Mouse (Mus musculus): ENCODE data around the gene Trhde.

Trhde gene

DNA sequence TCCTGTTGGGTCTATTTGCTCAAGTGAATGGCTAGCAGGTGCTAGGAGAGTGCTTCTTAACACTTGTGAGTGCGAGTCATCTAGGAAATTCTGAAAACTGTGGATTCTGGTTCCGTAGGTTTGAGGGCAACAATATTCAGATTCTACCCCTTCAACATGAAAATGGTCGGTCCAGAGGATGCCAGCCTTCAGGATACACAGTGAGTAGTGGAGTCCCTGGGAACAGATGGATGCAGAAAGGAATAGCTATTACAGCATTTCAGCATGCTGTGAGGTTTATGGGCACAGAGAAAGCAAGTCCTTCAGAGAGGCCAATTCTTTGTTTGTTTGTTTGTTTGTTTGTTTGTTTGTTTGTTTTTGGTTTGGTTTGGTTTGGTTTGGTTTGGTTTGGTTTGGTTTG, 65.7 kb downstream of the Trhde start:
- DNase-seq (ENCODE audit: extremely low read depth, low read depth, low spot score): no peak

DNA sequence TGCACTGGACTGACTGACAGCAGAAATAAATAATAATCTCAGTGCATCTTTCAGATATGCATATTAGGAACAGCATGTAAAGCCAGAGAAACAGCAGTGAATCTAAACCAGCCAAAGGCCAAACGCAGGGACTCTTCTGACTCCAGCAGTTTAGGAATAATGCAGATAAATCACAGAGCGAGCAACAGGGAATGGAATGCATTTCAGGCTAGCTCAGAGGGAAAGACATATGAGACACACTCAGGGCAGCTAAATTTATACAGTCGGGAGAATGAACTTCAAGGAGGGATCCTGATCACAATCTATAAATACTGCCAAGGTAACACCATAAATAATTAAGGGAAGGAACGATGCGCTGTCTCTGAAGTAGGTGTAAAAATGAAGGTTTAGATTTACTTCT, 66.4 kb downstream of the Trhde start:
- DNase-seq (ENCODE audit: extremely low read depth, low read depth, low spot score): no peak

DNA sequence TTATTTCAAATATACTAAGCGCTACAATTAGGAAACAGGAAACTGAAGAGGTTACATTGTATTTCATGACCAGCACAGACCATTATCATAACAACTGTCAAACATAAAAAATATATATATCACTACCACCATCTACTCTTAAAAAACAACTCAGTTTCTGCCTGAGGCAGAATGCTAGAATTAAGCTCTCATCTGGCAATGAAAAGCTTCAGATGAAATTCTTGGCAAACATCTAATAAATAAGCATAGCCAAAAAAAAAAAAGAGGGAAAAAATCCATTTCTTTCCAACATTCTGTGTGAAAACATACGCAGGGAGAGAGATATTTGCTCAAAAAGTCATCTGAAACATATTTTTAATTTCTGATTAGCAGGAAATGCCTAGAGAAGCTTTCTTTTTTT, 67.0 kb downstream of the Trhde start:
- DNase-seq (ENCODE audit: extremely low read depth, low read depth, low spot score): no peak

DNA sequence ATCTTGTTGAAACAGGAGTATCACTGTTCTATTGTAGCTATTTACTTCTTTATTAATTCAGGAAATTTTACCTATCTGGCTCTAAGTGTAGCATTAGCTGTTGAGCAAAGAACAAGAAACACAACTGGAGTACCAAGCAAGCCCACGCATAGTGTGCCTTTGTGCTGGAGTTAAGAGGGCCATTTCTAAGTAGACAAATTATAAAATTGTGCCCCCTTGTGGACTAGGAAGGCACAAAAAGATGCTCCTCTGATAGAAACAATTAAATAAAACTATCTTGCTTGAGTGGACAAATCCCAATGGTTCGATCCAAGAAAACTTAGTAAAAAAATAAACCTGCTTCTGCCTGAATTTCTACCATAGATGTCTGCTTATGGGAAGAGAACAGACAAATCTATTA, 76.5 kb downstream of the Trhde start:
- DNase-seq (ENCODE audit: extremely low read depth, low read depth, low spot score): no peak

DNA sequence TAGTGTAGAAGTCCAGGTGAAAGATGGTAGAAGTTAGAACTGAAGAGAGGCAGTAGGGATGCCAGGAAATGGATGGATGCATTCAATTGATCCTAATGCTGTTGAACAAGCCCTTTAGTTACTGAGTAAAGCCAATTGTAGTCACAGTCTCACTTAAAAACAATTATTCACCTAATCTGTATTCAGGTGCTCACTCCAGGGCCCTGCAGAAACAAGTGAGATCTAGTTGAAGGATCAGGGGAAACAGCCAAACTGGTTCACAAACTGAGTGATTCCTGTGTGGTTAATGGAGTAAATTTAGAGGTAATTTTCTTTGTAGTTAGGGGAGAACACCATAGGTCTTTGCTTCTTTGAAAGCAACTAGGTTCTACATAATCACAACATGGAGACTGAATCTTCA, 100.3 kb downstream of the Trhde start:
- DNase-seq (ENCODE audit: extremely low read depth, low read depth, low spot score): no peak

DNA sequence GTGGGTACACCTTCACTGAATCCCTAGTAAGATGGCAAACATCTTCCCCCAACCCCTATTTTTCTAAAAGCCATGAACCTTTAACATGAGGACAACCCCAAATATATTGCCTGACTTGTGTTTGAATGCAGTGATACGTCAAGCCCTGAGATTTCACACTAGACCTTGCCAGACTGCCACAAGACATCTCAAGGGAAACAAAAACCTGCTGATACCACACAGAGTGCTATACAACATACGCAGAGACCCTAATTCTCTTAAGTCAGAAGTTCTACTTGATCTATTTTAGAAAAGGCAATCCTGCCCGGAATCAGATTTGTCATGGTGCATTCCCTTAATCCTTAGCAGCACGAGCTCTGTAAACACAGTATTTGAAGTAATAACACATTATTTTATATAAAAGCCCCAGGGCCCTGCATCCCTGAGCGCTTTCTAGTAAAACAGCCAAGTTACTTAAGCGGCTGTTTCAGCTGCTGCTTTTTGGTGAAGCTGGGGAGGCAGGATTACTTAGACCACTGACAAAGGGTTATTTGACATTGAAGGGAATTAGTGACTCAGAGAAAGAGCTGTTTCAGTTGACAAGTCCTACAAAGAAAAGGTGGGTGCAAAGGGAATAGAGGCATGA, 130.2 kb downstream of the Trhde start:
- no peak for DNase-seq (ENCODE audit: extremely low read depth, low read depth, low spot score)

DNA sequence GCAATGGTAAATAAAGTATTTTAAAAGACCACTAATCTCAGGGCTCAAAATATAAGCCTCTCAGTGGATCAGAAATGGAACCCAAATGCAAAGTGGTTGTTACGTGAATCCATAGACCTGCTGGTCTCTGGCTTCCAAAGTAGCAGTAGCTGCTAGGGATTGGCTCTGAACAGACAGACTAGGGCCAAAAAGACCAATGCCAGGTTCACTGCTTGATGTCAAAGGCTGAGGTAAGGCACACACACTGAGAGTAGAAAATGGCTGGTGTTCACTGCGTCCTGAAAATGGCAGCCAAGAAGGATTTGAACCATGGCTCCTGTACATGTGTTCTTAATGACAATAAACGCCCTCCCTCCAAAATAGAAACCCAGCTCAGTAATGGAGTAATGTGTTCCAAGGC, 209.1 kb downstream of the Trhde start:
- DNase-seq (ENCODE audit: extremely low read depth, low read depth, low spot score): no peak

DNA sequence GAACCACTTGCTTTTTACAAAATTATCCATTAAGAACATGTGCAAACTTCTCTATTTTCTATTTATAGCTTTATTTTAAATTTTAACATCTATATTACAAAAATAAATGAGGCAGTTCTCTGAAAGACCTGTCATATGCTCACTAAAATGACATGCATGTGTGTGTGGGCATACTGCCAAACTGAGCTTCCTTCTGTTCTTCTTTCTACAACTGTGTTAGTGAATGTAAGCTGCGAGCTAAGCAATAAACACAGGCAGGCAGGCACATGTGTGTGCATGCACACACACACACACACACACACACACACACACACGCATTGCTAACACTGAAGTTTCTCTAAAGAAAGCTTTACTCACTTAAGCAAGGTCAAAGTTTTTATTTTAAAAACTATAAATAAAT, 223.2 kb downstream of the Trhde start:
- DNase-seq (ENCODE audit: extremely low read depth, low read depth, low spot score): no peak

DNA sequence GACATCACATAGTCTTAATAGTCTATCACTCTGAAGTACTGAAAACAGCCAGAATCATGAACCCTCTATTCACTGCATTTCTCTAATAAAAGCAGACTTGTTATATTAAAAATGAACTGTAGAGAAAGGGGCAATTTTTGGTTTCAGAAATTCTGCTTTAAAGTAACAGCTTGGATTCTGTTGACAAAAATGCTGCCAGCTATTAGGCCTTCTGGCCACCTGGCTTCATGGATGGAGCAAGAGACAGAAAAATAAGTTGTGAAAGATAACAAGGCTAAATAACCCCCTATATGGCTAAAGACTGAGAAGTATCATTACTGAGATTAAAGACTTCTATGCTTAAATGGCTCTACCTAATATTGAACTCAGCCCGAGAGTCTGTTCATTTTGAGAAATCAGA, 234.2 kb downstream of the Trhde start:
- no peak for DNase-seq (ENCODE audit: extremely low read depth, low read depth, low spot score)

DNA sequence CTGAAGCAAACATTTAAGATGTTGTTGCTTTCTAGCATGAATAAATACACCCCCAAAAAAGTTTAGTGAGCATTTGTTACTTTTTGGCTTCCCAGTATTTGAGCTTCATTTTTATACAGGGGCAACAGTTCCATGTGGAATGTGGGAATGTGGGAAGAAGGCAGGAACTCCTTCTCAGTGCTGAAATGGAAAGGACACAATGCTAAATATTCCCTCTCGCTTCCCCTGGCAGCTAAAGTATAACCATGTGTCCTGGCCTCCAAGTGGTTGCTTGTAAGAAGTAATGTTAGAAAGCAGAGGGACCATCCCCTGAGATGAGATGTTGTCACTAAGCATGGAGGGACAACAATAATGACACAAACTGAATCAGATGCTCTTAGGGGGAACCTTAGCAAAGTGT, 292.9 kb downstream of the Trhde start:
- DNase-seq (ENCODE audit: extremely low read depth, low read depth, low spot score): no peak

DNA sequence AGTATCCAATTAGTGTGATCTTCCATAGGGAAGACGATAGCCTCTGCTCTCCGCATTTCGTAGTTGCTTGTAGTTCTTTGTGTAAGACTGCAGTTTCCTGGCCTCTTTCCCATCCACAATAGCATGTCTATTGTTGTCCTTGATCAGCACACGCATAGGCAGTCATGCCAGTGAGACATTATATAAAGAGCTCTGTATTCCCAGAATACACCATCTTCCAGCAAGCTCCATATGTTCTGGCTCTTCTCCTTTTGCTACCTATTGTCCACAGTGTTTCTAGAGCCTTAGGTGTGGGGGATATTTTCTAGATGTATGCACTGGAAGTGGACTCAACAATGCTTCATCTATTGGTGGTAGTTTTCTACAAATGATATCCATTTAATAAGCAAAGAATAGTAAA, 313.3 kb downstream of the Trhde start:
- no peak for DNase-seq (ENCODE audit: extremely low read depth, low read depth, low spot score)

DNA sequence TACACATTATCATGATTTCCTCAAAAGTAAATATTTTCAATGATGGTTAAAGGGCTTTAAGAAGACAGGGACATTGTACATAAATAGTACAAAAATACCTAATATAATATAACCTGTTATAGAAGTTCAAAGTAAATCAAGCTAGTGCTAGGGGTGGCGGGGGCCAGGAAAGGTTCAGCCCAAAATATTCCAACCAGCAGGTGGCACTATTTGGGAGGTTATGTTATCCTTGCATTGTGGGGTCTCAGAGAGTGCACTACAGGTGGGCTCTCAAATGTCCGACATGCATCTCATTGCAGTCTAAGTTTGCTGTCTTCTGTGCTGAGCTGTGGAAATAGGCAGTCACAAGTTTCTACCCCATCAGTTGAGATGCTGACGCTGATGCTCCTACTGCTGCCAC, 346.5 kb downstream of the Trhde start:
- DNase-seq (ENCODE audit: extremely low read depth, low read depth, low spot score): no peak

DNA sequence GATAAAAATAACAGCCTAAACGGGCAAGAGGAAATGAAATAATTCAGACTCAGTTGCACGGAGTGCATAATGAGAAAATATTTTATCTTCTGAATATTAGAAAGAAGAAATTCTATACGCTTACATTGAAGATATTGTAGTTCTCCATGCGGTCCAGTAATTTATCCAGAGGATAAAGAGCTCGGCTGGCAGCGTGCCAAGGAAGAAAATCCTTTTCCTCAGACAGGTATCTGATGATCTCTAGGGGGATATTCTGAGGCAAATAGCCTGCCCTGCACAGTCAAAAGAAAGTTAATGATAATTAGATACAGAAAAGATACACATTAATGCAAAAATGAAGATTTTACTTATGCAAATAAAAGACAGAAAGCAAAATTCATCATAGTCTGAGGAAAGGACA, 354.0 kb downstream of the Trhde start:
- DNase-seq (ENCODE audit: extremely low read depth, low read depth, low spot score): no peak

DNA sequence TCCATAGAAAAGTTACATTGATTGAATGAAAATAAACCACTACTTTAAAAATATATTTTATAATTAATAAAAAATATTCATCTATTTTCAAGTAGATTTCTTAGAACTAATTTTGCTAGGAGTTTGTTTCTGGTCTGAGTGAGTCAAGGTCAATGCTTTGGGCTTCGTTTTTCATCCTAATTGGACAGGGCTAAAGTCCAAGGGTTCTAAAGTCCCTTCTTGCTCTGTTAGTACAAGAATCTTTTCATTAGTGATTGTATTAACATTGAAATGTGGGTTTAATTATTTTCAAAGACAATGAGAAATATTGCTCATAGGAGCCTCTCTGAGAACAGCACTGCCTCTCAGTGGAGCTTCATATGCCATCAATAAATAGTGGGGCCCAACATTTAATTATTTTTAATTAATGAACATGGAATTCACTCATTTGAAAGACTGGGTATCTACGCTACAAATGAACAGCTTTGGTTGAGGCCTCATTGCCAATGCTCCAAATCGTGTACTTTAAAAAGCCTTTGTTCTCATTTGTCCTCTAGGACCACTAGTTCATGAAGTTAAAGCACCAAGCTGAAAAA, 383.1 kb downstream of the Trhde start:
- DNase-seq (ENCODE audit: extremely low read depth, low read depth, low spot score): no peak

DNA sequence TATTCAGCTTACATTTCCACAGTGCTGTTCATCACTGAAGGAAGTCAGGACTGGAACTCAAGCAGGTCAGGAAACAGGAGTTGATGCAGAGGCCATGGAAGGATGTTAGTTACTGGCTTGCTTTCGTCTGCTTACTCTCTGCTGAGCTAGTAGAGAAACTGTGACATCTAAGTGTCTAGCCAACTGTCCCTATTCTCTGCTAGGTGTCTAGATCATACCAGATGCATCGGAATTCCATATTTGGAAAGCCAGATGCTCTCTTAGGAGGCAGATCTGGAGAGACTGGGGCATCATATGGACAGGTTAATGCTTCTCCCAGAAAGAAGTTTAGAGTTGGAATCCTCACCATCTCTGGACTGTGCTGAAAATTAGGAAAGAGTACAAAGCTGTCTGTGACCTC, 386.4 kb downstream of the Trhde start:
- DNase-seq (ENCODE audit: extremely low read depth, low read depth, low spot score): no peak

DNA sequence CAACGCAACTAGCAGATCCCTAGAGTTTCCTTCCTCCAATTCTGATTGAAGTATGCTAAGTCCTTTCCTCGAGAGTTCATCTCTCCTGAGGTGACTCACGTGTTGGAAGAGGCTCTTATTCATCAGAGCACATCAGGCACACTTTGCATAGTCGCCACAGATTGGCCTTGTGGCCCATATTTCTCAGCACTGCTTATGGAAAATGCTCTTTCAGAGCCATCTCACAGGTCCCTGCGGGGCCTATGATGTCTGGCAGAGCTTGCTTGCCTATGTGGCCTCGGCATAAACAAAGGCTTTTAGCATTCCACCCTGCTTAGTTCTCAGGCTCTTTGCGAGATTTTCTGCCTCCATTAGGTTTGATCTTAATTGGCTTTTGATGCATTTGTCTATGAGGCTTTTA, 396.8 kb downstream of the Trhde start:
- DNase-seq (ENCODE audit: extremely low read depth, low read depth, low spot score): no peak

DNA sequence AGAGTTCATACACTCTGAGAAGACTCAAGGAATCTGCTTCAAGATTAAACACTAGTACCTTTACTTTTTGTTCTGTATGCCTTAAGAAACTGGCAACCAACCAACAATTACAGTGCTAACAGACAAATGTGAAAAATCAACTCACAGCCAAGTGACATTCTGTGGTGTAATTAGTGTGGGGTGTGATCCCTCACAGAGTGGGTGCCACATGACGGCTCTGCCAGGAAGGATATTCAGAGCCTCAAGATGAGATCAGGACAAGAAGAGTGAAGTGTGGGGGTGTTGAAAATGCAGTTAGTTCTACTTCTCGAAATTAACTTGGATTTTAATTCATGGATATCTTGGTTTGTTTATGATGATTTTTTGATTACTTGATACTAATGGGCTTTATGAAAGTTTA, 398.3 kb downstream of the Trhde start:
- DNase-seq (ENCODE audit: extremely low read depth, low read depth, low spot score): no peak

DNA sequence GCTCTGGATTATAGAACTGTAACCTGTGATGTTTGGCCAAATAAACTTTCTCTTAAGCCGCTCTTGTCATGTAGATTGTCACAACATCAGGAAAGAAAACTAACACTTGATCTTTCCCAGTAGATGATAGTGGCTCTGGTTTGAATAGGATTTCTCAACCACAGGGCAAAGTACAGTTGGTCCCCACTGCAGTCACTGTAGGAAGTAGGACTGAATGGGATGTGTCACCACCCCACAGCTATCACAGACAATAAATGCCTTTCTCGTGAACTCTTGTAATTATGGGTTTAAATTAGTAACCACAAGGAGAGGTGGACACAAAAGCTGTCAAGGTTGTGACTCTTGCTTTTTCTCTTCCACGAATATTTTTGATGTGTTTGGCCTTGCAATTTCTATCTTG, 431.3 kb downstream of the Trhde start:
- DNase-seq (ENCODE audit: extremely low read depth, low read depth, low spot score): no peak

DNA sequence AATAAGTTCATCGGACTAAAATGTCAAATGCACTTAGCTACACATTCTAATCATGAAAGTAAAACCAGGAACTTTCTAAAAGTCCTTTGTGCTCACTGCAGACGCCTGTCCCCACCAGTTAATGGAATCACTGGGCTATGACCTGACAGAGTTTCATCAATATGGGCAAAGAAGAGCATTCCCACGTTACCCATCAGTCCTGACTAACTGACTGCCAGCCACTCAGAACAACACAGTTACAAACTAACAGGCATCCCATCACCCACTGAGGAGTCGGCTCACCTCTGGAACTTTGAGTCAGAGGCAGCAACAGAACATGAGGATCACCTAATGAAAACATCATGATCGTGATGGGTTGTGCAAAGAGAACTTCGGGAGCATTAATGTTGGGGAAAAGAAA, 438.7 kb downstream of the Trhde start:
- no peak for DNase-seq (ENCODE audit: extremely low read depth, low read depth, low spot score)

DNA sequence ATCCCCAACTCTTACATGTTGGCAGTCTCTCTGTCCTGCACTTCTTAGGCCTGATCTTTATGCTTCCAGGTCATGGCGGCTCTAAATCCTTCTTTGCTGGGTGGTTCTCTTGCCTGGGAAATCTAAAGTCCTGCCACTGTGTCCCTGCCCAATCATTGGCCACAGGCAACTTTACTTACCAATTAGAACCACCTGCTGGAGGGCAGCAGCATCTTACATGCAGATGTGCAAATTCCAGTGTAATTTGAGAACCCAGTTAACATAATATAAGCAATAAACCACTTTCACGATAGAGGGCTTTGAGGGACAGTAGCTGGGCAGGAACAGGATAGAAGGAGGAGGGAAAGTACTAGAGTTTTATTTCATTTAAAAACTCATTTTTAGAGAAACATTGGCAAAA, 439.5 kb downstream of the Trhde start:
- DNase-seq (ENCODE audit: extremely low read depth, low read depth, low spot score): no peak
